Mouse (Mus musculus): ENCODE measurements around the gene Olfr141.

The Olfr141 gene

GRCm38 (mm10) chr2:86809918-86810317 lies at the start of gene Olfr141:
Gene Olfr141 (minus strand): TSS chr2:86810018.
- DNase-seq (ENCODE audit: low spot score in 2 of 2) = no peak

- no peak for DNase-seq (ENCODE audit: low spot score in 2 of 2)
These were observed 41.8 kb upstream of the Olfr141 start, which contains the start of gene Olfr1095 for GRCm38 (mm10) chr2:86851596-86851995. Gene Olfr1095 (minus strand): TSS chr2:86851696.

DNA sequence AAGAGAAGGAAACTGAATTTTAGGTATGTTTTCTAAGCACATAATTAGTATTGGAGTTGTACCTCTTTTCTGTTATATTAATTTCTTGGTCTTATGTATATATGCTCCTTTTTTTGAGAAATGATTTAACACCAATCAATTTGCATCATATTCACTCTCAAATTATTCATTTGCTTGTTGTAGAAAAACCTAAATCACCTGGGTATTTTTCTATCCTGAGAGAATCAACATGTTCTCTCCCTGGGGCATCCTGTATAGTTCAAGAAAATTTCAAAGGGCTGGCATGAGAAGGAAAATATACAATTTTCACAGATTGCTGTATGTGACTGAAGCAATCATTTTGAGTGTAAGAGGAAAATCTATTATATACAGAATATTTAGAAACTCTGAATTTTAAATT lies 14.5 kb upstream of the Olfr141 start, which contains the start of gene Olfr1094:
Gene Olfr1094 (plus strand): TSS at position 301 of the 400 bp plus-strand sequence.
- no peak for DNase-seq (ENCODE audit: low spot score in 2 of 2)

DNA sequence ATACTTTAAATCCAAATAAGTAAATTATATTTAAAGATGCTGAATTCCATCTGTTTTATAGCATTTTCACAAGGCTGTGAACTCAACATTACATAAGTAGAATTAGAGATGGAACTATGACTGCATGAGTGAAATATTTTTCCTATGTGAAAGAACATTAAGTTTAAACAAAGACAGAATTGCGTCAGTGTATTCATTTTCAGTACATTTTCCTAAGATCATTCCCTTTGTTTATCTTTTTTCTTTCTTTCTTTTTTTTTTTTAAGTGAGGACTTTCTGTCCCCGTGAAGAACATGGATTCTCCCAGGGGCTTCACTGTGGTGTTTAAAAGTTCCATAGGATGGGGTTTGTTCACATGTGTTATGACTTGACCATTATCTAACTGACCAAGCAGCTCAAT lies 27.6 kb downstream of the Olfr141 start, which contains the start of gene Olfr1093:
Gene Olfr1093 (plus strand): TSS at position 301 of the 400 bp plus-strand sequence.
- DNase-seq (ENCODE audit: low spot score in 2 of 2) = no peak

GRCm38 (mm10) chr2:86761050-86761449 lies 48.8 kb downstream of the Olfr141 start:
- DNase-seq (ENCODE audit: low spot score in 2 of 2) = no peak

GRCm38 (mm10) chr2:86758893-86759292 lies 50.9 kb downstream of the Olfr141 start, which contains the start of gene Olfr1090:
Gene Olfr1090 (minus strand): TSS chr2:86758993.
- no peak for DNase-seq (ENCODE audit: low spot score in 2 of 2)
